Mouse (Mus musculus): ENCODE results near the gene Fbxw20.
"Not testable (repeated sequence)": the region's sequence is repeated elsewhere in the genome, so short reads cannot be mapped to it uniquely, and the experiment has no call there.

The Fbxw20 gene

DNA sequence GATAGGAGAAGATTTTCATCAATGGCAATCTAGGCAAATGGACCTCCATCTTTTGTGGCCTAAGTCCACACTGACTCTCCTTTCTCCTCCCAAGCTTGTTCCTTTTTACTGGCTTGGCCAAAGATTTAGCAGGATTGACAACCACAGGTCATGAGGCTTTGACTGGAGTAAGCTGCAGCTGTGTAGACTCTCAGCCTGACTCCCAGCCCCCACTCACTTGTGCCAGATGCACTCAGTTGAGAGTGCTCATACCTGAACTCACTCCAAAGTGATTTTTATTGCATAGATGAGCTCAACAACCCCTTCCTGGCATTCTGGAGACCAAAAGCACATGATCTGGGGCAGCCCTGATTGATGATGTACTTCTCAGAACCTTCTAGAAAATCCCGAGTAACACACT lies at the start of gene Fbxw20:
Gene Fbxw20, minus strand, starts transcription at position 101 of the 400 bp plus-strand sequence.
- DNase-seq (ENCODE audit: low spot score in 2 of 2): no peak

DNA sequence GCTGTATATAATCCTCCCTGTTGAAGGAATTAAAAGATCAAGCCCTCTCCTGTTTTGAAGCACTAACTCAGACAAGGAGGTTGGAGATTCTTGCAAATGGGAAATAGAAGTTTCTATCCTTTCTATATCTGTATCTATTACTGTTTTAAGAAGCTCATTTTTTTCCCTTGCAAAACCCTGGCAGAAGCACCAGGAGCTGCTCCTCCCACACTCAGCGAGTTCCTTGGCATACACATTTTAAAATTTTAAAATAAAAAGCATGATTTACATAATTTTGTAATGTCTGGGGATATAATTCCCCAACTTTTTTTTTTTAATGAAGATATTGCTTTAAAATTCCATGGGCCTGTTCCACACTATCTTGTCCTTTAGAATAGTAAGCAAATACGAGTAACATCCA lies 28.5 kb upstream of the Fbxw20 start:
- DNase-seq (ENCODE audit: low spot score in 2 of 2): no peak

DNA sequence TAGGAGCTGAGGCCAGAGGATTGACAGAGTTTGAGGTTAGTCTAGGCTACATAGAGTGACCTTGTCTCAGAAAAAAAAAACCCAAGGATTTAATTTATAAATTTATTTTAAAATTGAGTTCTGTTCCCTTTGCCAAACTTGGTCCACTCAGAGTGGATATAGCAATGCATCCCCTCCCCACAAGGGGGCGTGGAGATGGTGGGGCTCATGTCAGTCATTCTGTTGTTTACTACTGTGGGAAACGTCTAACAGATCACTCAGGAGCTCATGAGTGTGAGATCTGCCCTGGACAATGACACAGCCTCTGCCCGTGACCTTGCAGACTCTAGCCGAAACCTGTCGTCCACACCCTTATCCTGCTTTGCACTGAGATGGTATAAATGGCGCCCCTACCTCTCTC lies 16.1 kb downstream of the Fbxw20 start:
- DNase-seq (ENCODE audit: low spot score in 2 of 2): no peak

DNA sequence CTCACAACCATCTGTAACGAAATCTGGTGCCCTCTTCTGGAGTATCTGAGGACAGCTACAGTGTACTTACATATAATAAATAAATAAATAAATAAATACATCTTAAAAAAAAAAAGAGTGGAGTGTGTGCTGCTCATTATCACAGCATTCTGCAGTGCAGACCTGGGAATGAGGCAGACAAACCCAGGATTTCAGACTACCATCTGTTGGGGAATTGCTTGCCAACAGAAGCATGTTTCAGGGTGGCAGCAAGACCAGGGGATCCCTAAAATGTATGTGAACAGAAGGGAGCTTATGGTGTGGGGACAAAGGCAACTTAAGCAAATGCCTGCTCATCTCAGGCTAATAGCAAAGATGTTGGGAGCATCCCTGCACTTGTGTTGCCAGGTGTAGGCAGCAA lies 33.2 kb downstream of the Fbxw20 start:
- not testable (repeated sequence) for DNase-seq (ENCODE audit: low spot score in 2 of 2)

DNA sequence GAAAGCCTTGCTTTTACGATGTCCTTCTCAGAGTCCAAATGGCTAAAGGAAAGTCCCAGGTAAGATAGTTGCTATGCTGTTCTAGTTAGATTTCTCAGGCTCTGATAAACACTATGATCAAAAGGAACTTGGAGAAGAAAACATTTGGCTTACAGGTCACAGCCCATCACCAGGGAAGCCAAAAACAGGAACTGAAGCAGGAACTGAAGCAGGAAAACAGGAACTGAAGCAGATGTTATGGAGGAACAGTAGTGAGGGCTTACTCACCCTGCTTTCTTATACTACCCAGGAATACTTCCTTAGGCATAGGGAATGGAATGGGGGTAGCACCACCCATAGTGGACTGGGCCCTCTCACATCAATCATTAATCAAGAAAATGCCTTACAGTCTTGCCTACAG lies 34.2 kb downstream of the Fbxw20 start:
- DNase-seq (ENCODE audit: low spot score in 2 of 2): no peak

DNA sequence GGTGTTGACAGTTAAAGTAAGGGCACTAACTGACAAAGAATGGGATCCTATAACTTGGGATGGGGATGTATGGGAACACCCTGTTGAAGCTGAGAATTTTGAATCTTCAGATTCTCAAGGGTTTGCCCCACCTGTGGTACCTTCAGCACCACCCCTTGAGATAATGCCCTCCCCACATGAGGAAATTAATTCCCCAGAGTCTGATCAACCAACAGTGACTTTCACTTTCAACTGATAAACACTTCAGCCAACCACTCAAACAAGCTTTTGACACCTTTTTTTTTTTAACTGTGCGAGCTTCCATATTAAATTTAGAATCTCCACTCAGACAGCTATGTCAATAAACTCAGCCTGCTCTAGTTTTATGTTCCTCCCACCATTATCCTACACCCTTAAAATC lies 35.2 kb downstream of the Fbxw20 start:
- DNase-seq (ENCODE audit: low spot score in 2 of 2): no peak

DNA sequence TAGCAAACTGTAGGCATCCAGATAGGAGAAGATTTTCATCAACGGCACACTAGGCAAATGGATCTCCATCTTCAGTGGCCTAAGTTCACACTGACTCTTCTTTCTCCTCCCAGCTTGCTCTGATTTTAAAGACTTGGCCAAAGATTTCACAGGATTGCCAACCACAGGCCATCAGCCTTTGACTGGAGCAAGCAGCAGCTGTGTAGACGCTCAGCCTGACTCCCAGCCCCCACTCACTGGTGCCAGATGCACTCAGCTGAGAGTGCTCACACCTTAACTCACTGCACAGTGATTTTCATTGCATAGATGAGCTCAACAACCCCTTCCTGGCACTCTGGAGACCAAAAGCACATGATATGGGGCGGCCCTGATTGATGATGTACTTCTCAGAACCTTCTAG lies 38.7 kb downstream of the Fbxw20 start, which contains the start of gene Fbxw13:
Gene Fbxw13, minus strand, starts transcription at position 101 of the 400 bp plus-strand sequence.
- not testable (repeated sequence) for DNase-seq (ENCODE audit: low spot score in 2 of 2)

DNA sequence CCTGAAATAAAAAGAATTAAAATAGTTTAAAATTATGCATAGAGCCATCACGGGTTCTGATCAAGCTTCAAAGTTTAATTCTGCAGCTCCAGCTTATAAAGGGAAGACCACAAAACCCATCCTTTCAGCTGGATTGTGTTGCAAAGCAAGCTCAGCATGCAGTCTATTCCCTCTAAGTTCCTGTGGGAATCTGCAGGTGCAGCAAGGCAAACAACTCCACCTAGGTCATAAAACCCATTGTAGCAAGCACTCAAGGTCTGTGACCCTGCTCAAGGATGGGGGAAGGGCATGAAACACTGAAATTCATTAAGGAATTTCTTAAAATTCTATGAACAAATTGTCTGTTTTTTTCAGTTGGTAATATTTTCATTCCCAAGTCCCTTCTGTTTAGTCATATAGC lies 57.3 kb downstream of the Fbxw20 start:
- no peak for DNase-seq (ENCODE audit: low spot score in 2 of 2)

DNA sequence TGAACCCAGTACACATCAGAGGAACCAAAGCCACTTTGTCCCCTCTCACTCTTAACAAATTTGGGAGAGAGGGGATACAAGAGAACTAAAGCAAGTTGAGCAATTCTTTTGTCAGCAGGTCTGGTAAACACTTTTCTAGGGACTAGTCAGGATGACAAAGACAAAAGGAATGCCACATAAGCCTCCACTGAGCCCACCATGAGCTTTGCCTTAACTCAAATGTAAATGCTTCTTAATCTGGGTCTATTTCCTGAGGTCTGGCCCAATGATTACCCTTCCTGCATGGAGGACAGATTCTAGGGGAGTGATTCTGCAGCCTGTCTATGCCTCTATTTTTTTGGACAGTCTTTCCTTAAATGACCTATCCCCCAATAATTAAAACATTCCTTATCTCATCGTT lies 58.3 kb downstream of the Fbxw20 start:
- no peak for DNase-seq (ENCODE audit: low spot score in 2 of 2)

Measured in urinary bladder, adult 18-20 months (tissue).